Mouse (Mus musculus) spleen, postnatal 0 days (tissue): Measurements from ENCODE around the gene Cpb1. TPM values are rescaled to one million over a fixed set of nuclear protein-coding genes. Genes with fewer than 3 reads are reported as not detected.

Source experiments
- polyA plus RNA-seq: library from polyadenylated mRNA; unstranded; fragments of >200 nt; fragmentation: Nextera tagmentation; extraction: Ambion mirVana; gene quantifications from 2 replicates; pipeline ENCODE4 v1.2.1, GENCODE M21; 2015

Gene Cpb1
- 7.8 and 18.3 TPM in 2 replicates for polyA plus RNA-seq

DNA sequence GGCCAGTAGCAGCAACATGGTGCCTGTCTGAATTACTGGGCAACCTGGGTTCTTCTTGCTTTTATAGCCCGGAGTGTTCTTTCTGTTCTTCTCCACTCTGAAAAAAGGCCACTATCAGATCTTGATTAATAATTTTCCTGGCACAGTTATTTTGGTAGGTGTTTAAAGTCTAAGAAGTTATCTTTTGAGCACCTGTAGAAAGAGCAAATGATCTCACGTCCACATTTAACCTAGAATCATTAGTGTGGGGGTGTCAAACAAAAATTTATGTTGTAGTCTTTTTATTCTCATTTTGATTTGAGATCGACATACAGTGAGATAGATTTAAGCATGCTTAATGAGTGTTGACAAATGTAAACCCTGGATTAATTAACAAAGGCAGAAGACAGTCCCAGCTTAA lies at the start of gene Cpb1:
Cpb1 (minus strand) TSS at position 101 of the 400 bp plus-strand sequence.

DNA sequence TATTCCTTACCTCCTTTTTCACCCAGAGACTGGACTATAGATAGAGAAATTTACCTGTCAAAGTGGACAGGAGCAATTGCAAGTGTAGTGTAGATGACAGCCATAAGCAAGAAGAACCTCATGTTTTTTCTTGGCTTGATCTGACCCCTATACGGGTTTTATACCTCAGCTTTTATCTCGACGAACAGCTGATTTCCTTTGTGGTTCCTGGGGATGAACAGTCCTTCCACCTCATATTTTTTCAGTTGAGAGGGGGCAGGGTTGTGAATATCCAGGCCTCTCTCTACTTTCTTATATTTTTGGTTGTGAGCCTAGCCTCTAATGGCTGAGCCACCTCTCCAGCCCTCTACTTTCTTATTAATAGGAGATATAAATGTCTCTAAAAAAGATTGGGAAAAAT lies 33.5 kb downstream of the Cpb1 start, which contains the start of gene Cpa3:
Cpa3 (minus strand) TSS at position 132 of the 400 bp plus-strand sequence.

Other genes starting within 250 kb of the Cpb1 start
- gene Hps3, start 240.4 kb downstream of the Cpb1 start, polyA plus RNA-seq = 10.7 and 14.1 TPM in 2 replicates
- 12.1 and 13.5 TPM in 2 replicates for gene Hltf, start 217.9 kb downstream of the Cpb1 start, polyA plus RNA-seq
- 37.5 and 47.8 TPM in 2 replicates for gene Gyg, start 120.4 kb downstream of the Cpb1 start, polyA plus RNA-seq
- gene Cpa3, start 33.6 kb downstream of the Cpb1 start, polyA plus RNA-seq = 149 and 305 TPM in 2 replicates
- 0.10 and 0.18 TPM in 2 replicates for gene Agtr1b, start 91.4 kb upstream of the Cpb1 start, polyA plus RNA-seq